Mouse (Mus musculus) bone marrow, adult 2 months (tissue): ENCODE data around the gene Gdpd5. TPM values are rescaled to one million over a fixed set of nuclear protein-coding genes. Genes with fewer than 3 reads are reported as not detected.

Source experiments
- H3K27ac ChIP-seq: fragments of 200-500 bp; 2 replicates; pipeline ENCODE4 v1.5.1; 2012; ENCODE audit warnings: low read depth, mild to moderate bottlenecking, control low read depth, inconsistent platforms, low read length; ENCODE audit not compliant: control insufficient read depth, poor library complexity, insufficient read depth
- H3K4me1 ChIP-seq: fragments of 200-500 bp; 2 replicates; pipeline ENCODE4 v1.6.1; 2011; ENCODE audit warnings: low read length; ENCODE audit not compliant: control insufficient read depth, insufficient read depth
- H3K4me3 ChIP-seq: fragments of 200-500 bp; replicated peaks from 2 replicates; pipeline ENCODE3; 2011; ENCODE audit warnings: mild to moderate bottlenecking, low read depth, low read length, control low read depth; ENCODE audit not compliant: control insufficient read depth
- CTCF ChIP-seq: fragments of 200-500 bp; IDR thresholded peaks from 2 replicates; pipeline ENCODE4 v1.5.1; 2011; ENCODE audit warnings: low read length, control low read depth; ENCODE audit not compliant: control insufficient read depth, insufficient read depth
- POLR2A ChIP-seq: fragments of 200-500 bp; IDR thresholded peaks from 2 replicates; pipeline ENCODE4 v1.6.1; 2011; ENCODE audit warnings: low read depth, mild to moderate bottlenecking, control low read depth, low read length, borderline replicate concordance; ENCODE audit not compliant: control insufficient read depth
- WGBS: fragments of 180-500 bp; shearing (Covaris S2); methylation state at CpG from one replicate; pipeline ENCODE4 v1.1.7; 2018; 5-methylcytosine and 5-hydroxymethylcytosine counted together
- polyA plus RNA-seq: library from polyadenylated mRNA; stranded (reverse); fragments of >200 nt; gene quantifications from 2 replicates; pipeline ENCODE4 v1.2.4, GENCODE M21; 2011; ENCODE audit warnings: low replicate concordance; ENCODE audit not compliant: missing spikeins, insufficient read depth, insufficient read length

Gdpd5 gene
- polyA plus RNA-seq, 1 experiment, result 1.5 TPM

DNA sequence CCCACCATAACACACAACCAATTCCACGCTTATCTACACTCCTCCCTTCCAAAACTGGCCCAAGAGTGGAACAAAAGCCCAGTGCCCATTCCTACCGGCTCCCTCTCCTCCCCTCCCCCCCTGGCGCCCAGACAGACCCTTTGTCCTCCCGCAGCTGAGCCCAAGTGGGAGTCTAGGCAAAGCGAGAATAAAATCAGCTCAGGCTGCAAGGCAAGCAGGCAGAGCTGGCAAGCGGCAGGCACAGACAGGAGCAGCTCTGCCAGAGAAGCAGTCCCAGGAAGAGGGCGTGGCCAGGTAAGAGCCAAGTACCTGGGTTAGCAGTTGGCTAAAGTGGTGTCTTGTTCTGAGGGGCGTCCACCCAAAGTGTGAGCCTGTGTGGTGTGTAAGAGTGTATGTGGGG is 84.6 kb downstream of the Gdpd5 start, which contains the start of gene Klhl35:
TSS of gene Klhl35 (plus strand) at position 194 of the 400 bp plus-strand sequence.
- no peak within 1 kb of the TSS for H3K27ac ChIP-seq
- H3K4me3 ChIP-seq, result no peak within 1 kb of the TSS
- H3K4me1 ChIP-seq, result peaks cover 2% of the 10 kb centered on the region
- 60% methylated on average over 8 of the region's 8 CpGs for WGBS
- TF ChIP-seq CTCF, result no peak

DNA sequence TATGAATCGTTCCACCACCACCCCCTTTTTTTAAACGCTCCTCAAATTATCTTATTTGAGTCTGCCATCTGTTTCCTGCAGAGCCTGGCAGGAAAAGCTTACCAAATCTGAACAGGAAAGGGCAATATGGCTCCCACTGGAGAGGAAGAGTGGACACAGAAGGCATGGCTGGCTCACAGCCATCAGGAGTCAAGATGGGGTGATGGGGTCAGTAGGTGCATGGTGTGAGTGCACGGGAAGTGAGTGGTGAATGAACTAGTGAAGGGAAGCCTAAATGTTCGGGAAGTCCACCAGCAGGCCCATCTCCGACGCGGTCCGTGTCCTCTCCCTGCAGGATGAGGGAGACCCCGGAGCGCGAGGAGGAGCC is 86.7 kb downstream of the Gdpd5 start:
- WGBS, result 1% methylated on average over 11 of the region's 11 CpGs
- Histone ChIP-seq H3K4me1 (peaks cover 2% of the 10 kb centered on the region), H3K4me3 (peak overlapping the region; percentile 75), H3K27ac (peak overlapping the region; percentile 95)
- TF ChIP-seq CTCF, result no peak
- TF ChIP-seq POLR2A, result no peak

DNA sequence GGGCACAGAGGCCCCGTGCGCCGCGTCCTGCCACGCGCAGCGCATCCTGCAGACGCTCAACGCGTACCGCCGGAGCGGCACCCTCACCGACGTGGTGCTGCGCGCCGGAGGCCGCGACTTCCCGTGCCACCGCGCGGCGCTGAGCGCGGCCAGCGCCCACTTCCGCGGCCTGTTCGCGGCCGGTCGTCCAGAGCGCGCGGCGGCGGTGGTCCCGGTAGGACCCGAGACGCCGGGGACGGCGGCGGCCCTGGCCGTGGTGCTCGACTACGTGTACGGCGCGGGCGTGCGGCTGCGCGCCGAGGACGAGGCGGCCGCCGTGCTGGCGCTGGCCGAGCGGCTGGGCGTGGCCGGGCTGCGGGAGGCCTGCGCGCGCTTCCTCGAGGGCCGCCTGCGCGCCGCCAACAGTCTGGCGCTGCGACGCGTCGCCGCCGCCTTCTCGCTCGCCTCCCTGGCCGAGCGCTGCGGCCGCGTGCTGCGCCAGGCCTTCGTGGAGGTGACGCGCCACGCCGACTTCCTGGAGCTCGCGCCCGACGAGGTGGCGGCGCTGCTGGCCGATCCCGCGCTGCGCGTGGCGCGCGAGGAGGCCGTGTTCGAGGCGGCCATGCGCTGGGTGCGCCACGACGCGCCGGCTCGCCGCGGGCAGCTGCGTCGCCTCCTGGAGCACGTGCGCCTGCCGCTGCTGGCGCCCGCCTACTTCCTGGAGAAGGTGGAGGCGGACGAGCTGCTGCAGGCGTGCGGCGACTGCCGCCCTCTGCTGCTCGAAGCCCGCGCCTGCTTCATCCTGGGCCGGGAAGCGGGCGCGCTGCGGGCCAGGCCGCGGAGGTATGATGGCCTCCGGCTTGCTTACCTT is 87.3 kb downstream of the Gdpd5 start:
- peak overlapping the region; percentile 95 for H3K27ac ChIP-seq

DNA sequence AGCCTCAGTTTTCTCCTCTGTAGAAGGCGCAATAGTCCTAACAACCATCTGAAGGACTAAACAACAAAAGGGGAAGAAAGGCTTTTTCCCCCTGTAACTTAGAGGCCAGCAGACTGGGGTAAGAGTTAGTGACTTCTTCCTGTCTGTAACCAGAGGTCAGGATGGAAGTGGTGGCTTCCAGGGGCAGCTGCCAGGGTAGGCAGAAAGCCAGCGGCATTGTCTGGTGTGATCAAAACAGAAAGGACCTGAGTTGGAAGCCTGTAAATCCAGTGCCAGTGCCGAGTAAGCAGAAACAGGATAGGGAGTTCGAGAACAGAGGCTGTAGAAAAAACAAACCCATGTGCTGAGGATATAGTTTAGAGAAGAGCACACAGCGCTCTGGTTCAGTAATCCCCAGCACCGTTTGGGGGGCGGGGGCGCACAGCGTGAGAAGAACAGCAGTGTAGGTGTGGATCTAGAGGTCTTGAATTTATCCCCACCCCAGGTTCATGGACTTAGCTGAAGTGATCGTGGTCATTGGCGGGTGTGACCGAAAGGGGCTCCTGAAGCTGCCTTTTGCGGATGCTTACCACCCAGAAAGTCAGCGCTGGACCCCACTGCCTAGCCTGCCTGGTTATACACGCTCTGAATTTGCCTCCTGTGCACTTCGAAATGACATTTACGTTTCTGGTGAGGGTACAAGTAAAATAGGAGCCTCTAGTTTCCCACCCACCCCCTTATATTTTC is 88.6 kb downstream of the Gdpd5 start:
- Histone ChIP-seq H3K4me1 (peaks cover 6% of the 10 kb centered on the region), H3K4me3 (no peak overlapping the region), H3K27ac (peak overlapping the region; percentile 12)
- 47% methylated on average over 17 of the region's 17 CpGs for WGBS
- TF ChIP-seq CTCF (no peak), POLR2A (no peak)

More for the DNA sequence above, 87.3 kb downstream of the Gdpd5 start:
- Histone ChIP-seq H3K4me3 (peak overlapping the region; percentile 75), H3K4me1 (peaks cover 2% of the 10 kb centered on the region)
- peak; percentile 56; the same call in 1 of the 2 replicates for TF ChIP-seq POLR2A
- TF ChIP-seq CTCF, result peak; percentile 54
- under 1% methylated on average over 141 of the region's 145 CpGs for WGBS

DNA sequence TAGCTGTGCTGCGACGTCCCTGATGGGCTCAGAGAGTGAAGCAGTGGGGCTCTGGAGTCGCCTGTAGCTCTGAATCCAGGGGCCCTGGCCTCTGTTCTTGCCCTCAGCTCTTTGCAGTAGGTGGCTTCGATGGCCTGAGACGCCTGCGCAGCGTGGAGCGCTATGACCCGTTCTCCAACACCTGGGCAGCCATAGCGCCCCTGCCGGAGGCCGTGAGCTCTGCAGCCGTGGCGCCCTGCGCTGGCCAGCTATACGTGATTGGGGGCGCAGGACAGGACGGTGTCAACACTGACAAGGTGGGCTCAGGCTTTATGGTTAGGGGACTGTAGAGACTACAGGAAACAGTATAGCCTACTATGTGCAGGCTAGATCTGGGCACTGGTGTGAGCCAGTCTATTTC is 90.4 kb downstream of the Gdpd5 start:
- no peak for TF ChIP-seq CTCF
- TF ChIP-seq POLR2A, result no peak; the same call in 1 of the 2 replicates
- Histone ChIP-seq H3K27ac (no peak overlapping the region), H3K4me1 (peaks cover 6% of the 10 kb centered on the region), H3K4me3 (no peak overlapping the region)
- WGBS, result 83% methylated on average over 18 of the region's 18 CpGs

DNA sequence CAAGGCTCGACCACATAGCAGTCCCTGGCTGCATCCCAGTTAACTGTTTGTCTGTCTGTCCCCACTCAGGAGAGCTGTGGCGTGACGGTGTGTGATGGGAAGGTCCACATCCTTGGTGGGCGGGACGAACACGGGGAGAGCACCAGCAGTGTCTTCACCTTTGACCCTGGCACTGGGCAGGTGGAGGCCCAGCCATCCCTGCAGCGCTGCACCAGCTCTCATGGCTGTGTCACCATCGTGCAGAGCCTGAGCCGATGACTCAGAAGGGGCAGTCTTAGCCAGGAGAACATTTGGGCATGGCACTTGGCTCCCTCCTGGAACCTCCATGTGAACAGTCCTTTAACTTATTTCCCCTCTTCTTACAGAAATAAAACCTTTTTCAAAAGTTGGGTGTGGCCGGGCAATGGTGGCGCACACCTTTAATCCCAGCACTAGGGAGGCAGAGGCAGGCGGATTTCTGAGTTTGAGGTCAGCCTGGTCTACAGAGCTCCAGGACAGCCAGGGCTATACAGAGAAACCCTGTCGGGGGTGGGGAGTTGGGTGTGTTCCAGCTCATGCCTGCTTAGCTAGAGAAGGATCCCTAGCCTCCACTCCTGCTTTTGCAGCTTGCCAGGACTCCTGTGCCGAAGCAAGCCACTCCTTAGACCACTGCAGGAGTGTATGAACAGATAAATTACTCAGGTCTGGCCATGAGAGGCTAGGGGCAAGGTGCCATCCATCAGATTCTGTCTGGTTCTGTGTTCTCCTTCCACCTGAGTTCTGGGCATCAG is 92.6 kb downstream of the Gdpd5 start:
- H3K27ac ChIP-seq, result no peak overlapping the region
- WGBS, result 78% methylated on average over 14 of the region's 14 CpGs
- H3K4me1 ChIP-seq, result peaks cover 4% of the 10 kb centered on the region

DNA sequence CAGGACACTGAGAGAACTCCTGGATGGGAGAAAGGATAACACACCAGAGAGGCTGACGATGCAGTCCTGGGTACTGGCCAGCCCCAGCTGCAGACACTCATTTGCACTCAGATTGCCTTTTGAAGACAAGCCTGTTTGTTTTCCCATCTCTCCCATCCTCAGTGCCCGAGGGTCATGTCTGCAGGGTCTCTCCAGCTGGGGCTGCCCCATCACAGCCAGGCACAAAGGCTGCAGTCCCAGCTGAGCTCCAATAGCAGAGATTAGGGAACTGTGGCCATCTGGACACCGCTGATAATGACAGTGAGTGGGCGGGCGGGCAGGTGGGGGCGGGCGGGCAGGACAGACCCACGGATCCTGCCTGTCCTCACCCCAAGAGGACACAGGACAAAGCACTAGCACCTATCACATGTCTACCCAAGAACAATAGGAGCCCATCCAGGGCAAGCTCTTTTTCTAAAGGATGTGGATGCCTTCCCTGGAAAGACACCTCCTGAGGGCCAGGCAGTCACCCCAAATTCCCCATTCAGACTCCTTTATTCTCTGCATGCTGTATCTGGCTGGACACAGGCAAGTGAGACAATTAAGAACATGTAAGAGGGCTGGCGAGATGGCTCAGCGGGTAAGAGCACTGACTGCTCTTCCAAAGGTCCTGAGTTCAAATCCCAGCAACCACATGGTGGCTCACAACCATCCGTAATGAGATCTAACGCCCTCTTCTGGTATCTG is 93.8 kb downstream of the Gdpd5 start:
- Histone ChIP-seq H3K4me3 (no peak overlapping the region), H3K27ac (0 out of 2 replicates have a peak overlapping the region, but pooled peaks have one; percentile 7), H3K4me1 (peaks cover 4% of the 10 kb centered on the region)
- 57% methylated on average over 12 of the region's 12 CpGs for WGBS
- TF ChIP-seq CTCF, result no peak
- no peak for TF ChIP-seq POLR2A

More for the DNA sequence above, 92.6 kb downstream of the Gdpd5 start:
- TF ChIP-seq POLR2A (no peak), CTCF (no peak)
- H3K4me3 ChIP-seq, result no peak overlapping the region

DNA sequence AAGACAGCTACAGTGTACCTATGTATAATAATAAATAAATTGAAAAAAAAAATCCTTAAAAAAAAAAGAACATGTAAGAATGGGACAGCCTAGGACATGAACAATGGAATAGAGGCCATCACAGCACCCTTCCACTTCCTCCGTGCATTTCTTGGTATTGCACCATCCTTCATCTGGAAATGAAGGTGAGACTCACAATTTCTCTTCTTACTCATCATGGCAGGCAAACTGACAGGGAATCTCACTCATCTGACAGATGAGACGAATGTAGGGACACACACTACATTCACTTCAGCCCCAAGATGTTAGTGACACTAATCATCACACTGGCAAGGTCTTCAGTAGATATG is 94.3 kb downstream of the Gdpd5 start:
- 61% methylated on average over 2 of the region's 2 CpGs for WGBS
- Histone ChIP-seq H3K27ac (no peak overlapping the region), H3K4me1 (peaks cover 4% of the 10 kb centered on the region), H3K4me3 (no peak overlapping the region)
- TF ChIP-seq CTCF (no peak), POLR2A (no peak)
